Mouse (Mus musculus): Measurements from ENCODE around the gene Setx. TPM values are rescaled to one million over a fixed set of nuclear protein-coding genes. Genes with fewer than 3 reads are reported as not detected.
"Not testable (repeated sequence)": the region's sequence is repeated elsewhere in the genome, so short reads cannot be mapped to it uniquely, and the experiment has no call there.

The Setx gene
- polyA plus RNA-seq, 1 experiment from 2014 or later = 13.8 TPM

DNA sequence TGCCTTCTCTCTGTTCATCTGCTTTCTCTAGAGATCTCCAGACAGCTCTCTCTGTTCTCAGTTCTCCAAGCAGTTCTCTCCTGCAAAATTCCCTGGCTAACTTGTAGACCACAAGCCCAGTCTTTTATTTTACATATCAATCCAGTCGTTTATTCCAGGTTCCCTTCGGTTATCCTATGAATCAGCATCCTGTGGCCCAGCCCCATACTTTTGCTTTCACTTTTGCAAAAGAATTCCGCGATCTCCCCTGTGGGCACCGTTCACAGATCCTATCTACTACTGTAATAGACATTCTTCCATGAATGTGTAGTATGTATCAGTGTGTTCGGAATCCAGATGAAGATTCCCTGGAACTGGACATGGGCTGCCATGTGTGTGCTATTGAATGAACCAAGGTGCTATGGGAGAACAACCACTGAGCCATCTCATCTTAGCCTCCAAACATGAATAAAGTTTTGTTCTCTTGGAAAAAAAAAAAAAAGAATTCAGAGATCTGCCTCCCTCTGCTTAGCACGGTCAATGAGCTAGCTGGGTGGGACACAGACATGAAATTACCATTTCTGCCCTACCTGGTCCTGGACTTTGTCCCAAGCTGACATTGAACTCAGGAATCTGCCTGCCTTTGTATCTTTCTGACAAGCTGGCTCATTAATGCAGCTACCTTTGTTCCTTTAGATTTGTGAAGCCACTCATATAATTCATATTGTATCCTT lies 23.0 kb upstream of the Setx start:
- H3K27me3 ChIP-seq = no peaks in the 10 kb centered on the region
- no peaks in the 10 kb centered on the region for H3K9me3 ChIP-seq
- H3K9ac ChIP-seq = no peak overlapping the region
- no peak overlapping the region for H3K4me3 ChIP-seq
- H3K27ac ChIP-seq = no peak overlapping the region
- no peak overlapping the region for H3K4me2 ChIP-seq
- ATAC-seq (ENCODE audit: low FRiP score) = no peak
- no peaks in the 10 kb centered on the region for H3K36me3 ChIP-seq
- 82% methylated on average over 7 of the region's 7 CpGs for WGBS
- no peaks in the 10 kb centered on the region for H3K4me1 ChIP-seq (replicated peaks)

DNA sequence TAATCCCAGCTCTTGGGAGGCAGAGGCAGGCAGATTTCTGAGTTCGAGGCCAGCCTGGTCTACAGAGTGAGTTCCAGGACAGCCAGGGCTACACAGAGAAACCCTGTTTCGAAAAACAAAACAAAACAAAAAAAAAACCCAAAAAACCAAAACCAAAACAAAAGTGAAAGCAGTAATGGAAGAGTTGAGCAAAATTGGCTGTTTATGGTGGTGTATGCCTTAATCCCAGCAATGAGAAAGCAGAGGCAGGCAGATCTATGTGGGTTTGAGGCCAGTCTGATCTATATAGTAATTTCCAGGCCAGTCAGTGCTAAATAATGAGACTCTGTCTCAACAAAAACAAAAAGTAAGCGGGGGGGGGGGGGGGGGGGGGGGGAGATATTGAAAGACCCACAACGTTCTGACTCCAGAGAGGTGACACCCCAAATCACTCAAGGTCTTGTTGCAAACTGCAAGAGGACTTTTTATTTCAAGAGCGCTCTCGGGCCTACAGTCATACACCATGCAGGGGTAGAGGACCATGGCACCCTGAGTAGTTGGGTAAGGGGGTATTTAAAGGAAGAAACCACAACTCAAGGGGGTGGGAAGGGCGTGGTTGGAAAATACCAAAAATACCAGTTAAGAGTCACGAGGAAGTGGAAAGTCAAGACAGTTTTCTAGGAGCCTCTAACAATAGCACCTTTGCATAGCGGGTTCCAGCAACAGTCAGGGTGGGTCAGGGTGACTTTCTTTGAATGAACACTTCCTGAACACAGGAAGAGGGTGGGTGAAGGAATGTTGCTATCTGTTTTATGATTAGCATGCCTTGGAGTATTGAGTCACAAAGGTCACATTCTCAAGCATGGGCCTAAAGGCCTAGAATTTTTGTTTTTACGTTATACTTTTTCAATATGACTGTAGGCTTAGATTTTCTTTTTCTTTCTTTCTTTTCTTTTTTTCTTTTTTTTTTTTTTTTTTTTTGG lies 21.3 kb upstream of the Setx start:
- not testable (repeated sequence) for H3K4me1 ChIP-seq (replicated peaks); H3K9me3 ChIP-seq; H3K9ac ChIP-seq; H3K4me3 ChIP-seq; ATAC-seq (ENCODE audit: low FRiP score); H3K36me3 ChIP-seq; H3K27ac ChIP-seq; H3K27me3 ChIP-seq; H3K4me2 ChIP-seq
- 81% methylated on average over 10 of the region's 10 CpGs for WGBS

DNA sequence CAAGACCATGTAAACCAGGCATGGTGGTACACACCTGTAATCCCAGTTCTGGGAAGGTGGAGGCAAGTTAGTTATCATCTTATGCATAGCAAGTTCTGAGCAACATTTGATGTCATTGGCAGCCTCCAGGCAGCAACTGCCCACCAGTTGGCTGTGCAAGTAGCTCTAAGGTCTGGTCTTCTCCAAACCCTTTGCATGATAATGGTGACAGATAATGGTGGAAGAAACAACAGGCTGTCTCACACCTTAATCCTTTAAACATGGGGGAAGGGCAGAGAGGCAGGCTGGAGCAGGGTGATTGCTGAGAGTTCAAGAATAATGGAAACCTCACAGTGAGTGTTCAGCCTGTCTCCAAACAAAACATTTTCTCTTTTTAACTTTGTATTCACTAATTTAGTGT lies 3.0 kb upstream of the Setx start:
- H3K36me3 ChIP-seq = no peaks in the 10 kb centered on the region
- no peak overlapping the region for H3K27ac ChIP-seq
- H3K4me1 ChIP-seq (replicated peaks) = peaks cover 7% of the 10 kb centered on the region
- ATAC-seq (ENCODE audit: low FRiP score) = no peak
- no peaks in the 10 kb centered on the region for H3K9me3 ChIP-seq
- no peaks in the 10 kb centered on the region for H3K27me3 ChIP-seq
- H3K4me3 ChIP-seq = no peak overlapping the region
- no peak overlapping the region for H3K9ac ChIP-seq
- H3K4me2 ChIP-seq = no peak overlapping the region

DNA sequence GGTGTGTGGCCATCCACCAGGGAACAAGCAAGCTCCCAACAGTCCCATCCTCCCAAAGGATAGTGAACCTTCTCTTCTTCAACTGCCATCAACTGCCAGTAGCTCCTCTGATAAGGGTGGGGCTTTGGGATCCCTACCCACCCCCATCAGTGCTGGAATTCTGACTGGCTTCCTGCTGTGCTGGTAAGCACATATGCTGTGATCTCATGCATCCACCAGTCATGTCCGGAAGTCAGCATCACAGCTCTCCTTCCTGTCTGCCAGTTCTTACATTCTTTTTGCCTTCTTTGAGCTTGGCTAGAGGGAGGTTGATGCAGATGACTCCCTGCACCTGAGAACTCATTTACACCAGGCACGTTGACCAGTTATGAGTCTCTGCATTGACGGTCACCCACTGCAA lies 1.5 kb upstream of the Setx start:
- Histone ChIP-seq H3K9ac (no peak overlapping the region), H3K4me2 (no peak overlapping the region), H3K9me3 (no peaks in the 10 kb centered on the region), H3K27me3 (no peaks in the 10 kb centered on the region), H3K27ac (no peak overlapping the region), H3K4me3 (no peak overlapping the region), H3K36me3 (peaks cover 7% of the 10 kb centered on the region; the same call in 1 of the 2 replicates), H3K4me1 (replicated peaks) (peaks cover 20% of the 10 kb centered on the region)
- ATAC-seq (ENCODE audit: low FRiP score) = no peak
- WGBS = 76% methylated on average over 3 of the region's 3 CpGs

DNA sequence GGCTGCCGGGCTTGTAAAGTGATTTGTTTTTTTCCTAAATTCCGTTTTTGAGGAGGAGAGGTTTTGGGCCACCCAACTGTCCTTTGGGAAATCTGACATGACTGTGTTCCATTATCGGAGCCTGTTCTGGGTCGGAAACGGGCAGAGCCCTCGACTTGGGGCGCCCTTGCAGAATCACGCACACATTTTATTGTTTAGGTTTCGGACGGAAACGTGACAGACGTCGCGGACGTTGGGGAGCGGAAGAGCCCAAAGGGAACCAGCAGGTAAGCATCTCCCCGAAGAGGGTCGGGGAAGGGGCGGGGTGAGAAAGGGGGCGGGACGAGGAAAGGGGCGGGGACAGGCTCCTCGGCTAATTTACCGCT lies 572 bp downstream of the Setx start:
- Histone ChIP-seq H3K36me3 (peaks cover 25% of the 10 kb centered on the region), H3K9me3 (no peaks in the 10 kb centered on the region), H3K4me3 (peak overlapping the region; percentile 67), H3K27me3 (no peaks in the 10 kb centered on the region), H3K4me2 (peak overlapping the region; percentile 77), H3K4me1 (replicated peaks) (peaks cover 20% of the 10 kb centered on the region), H3K9ac (peak overlapping the region; percentile 69), H3K27ac (peak overlapping the region; percentile 93)
- no peak for ATAC-seq (ENCODE audit: low FRiP score)
- WGBS = under 1% methylated on average over 22 of the region's 24 CpGs

DNA sequence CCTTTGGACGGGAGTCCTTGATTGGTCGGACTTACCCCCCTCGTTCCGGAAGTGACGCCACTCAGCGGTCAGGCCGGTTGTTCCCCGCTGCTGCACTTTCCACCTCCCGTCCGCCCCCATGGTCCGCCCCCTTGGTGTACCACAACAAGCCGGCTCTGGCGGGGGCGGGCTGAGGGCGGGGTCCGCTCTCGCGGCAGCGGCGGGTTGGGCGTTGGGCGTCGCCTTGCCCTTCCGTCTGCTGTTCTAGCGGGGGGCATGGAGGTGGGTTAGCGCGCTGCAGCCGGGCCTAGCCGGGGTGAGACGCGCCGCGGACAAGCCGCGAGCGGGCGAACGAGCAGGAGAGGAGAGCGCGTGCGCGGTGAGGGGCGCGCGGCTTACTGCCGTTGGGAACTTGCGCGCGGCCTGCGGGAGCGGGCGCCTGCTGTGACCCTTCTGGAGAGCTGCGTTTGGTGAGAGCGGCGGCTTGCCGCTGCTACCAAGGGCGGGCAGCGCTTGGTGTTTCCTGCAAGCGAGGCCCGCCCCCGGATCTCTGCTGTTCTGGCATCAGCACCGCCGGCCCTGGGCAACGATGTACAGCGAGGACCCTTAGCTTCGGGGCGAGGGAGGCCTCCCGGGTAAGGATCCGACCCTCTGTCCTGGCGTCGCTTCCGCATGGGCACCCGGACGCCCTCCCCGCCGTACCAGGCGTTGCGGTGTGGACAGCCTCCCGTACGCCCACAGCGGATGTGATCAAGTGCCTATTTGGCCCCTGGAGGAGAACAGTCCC lies 1.1 kb downstream of the Setx start:
- ATAC-seq (ENCODE audit: low FRiP score) = peak; percentile 99
- under 1% methylated on average over 72 of the region's 81 CpGs for WGBS
- peaks cover 31% of the 10 kb centered on the region for H3K36me3 ChIP-seq
- H3K9ac ChIP-seq = peak overlapping the region; percentile 94
- peak overlapping the region; percentile 93 for H3K27ac ChIP-seq
- H3K4me1 ChIP-seq (replicated peaks) = peaks cover 20% of the 10 kb centered on the region
- no peaks in the 10 kb centered on the region for H3K9me3 ChIP-seq
- peak overlapping the region; percentile 77 for H3K4me2 ChIP-seq
- no peaks in the 10 kb centered on the region for H3K27me3 ChIP-seq
- peak overlapping the region; percentile 67 for H3K4me3 ChIP-seq

DNA sequence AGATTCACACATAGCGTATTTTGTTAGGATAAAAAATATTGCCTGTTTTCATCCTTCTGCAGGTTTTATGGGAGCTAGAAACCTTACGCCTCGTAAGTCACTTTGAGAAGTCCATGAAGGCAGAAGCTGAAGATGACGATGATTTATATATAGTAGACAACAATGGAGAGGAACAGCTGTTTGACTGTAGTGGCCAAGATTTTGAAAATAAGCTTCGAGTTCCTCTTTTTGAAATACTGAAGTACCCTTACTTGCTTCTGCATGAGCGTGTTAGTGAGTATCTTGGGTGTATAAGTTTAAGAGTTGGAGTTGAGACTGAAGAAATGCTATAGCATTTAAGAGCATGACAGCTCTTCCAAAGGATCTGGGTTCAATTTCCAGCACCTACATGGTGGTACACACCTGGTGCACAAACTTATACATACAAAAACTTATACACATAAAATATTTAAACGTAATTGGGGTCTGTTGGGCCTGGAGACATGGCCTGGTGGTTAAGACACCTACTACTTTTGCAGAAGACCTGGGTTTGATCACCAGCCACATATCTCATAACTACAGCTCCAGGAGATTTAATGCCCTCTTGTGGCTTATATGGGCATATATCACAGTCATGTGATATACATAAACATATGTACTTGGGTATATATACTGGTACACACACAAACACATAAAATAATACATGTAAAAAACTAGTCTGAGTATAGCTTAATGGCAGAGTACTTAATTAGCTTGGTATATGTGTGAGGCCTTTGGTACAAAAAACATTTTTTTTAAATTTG lies 6.3 kb downstream of the Setx start:
- 96% methylated on average over 7 of the region's 7 CpGs for WGBS
- no peak for ATAC-seq (ENCODE audit: low FRiP score)
- peaks cover 69% of the 10 kb centered on the region for H3K36me3 ChIP-seq

DNA sequence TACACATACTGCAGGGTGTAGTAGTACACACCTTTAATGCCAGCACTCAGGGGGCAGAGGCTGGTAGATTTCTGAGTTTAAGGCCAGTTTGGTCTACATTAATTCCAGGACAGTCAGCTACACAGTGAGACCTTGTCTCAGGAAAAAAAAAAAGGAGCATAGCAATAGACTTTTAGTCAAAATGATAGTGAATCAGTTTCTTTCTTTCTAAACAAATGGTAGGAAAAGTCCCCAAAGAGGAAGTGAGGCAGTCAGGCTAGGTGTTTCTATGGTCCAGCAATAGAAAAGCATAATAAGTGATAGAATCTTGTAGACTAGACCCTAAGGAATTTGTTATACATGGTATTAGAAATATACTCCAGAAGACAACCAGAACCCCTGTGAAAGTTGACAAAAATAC lies 11.2 kb downstream of the Setx start:
- Histone ChIP-seq H3K9ac (no peak overlapping the region), H3K36me3 (peaks cover 71% of the 10 kb centered on the region), H3K4me3 (no peak overlapping the region), H3K4me2 (no peak overlapping the region), H3K9me3 (no peaks in the 10 kb centered on the region), H3K27me3 (no peaks in the 10 kb centered on the region), H3K27ac (no peak overlapping the region), H3K4me1 (replicated peaks) (no peaks in the 10 kb centered on the region)
- ATAC-seq (ENCODE audit: low FRiP score) = no peak

More for the DNA sequence above, 6.3 kb downstream of the Setx start:
- H3K27me3 ChIP-seq = no peaks in the 10 kb centered on the region
- H3K27ac ChIP-seq = no peak overlapping the region
- H3K9ac ChIP-seq = no peak overlapping the region
- H3K9me3 ChIP-seq = no peaks in the 10 kb centered on the region
- no peak overlapping the region for H3K4me3 ChIP-seq
- peaks cover 17% of the 10 kb centered on the region for H3K4me1 ChIP-seq (replicated peaks)
- no peak overlapping the region for H3K4me2 ChIP-seq

DNA sequence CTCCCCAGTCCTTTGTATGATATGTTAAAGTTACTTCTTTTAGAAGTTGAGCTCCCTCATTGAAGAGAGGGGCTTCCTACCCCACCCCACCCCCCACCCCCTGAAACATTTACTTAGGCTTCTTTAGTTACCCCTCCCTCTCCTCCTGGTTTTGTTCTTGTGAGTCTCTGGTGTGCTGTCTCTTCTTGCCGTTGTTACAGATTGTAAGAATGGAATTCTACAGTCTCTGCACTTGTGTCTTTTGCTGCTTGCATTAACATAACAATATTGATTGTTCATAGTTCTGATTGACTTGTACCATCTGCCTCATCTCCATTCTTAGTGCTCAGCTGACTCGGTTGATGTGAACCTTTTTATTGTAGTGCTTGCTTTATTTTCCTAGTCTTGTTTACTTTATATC lies 28.0 kb downstream of the Setx start:
- H3K4me2 ChIP-seq = no peak overlapping the region
- no peak overlapping the region for H3K27ac ChIP-seq
- no peaks in the 10 kb centered on the region for H3K9me3 ChIP-seq
- peaks cover 98% of the 10 kb centered on the region for H3K36me3 ChIP-seq
- 35% methylated on average over 2 of the region's 2 CpGs for WGBS
- H3K27me3 ChIP-seq = no peaks in the 10 kb centered on the region
- H3K4me3 ChIP-seq = no peak overlapping the region
- H3K9ac ChIP-seq = no peak overlapping the region
- no peak for ATAC-seq (ENCODE audit: low FRiP score)
- H3K4me1 ChIP-seq (replicated peaks) = no peaks in the 10 kb centered on the region

DNA sequence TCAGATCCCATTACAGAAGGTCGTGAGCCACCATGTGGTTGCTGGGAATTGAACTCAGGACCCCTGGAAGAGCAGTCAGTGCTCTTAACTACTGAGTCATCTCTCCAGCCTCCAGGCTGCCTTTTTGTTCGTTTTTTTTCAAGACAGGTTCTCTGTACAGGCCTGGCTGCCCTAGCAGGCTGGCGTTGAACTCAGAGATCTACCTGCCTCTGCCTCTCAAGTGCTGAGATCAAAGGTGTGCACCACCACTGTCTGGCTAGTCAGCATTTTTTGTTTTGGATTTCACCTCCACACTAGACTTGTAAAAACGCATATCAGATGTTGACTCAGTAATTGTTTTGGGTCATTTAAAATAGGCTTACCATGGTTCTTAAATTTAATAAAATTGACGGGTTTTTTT lies 44.1 kb downstream of the Setx start:
- H3K4me1 ChIP-seq (replicated peaks) = no peaks in the 10 kb centered on the region
- no peak overlapping the region for H3K4me2 ChIP-seq
- no peak overlapping the region for H3K4me3 ChIP-seq
- peaks cover 73% of the 10 kb centered on the region for H3K36me3 ChIP-seq
- H3K27me3 ChIP-seq = no peaks in the 10 kb centered on the region
- H3K9ac ChIP-seq = no peak overlapping the region
- no peaks in the 10 kb centered on the region for H3K9me3 ChIP-seq
- no peak overlapping the region for H3K27ac ChIP-seq
- WGBS = over 99% methylated on average over 5 of the region's 5 CpGs
- ATAC-seq (ENCODE audit: low FRiP score) = no peak

DNA sequence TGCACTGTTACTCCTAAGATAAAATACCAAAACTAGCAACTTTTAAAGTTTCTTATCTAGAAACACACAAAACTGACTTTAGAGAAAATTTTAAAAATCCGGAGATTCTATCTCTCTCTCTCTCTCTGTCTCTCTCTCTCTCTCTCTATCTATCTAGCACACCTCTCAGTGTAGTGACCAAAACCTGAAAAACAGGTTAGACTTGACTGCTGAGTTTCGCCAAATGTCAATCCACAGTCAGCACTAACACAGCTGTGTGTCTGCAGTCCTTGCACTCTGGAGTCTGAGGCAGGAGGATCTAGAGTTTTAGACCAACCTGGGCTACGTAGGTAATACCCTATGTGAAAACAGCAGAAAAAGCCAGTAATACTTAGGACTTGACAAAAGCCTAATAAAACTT lies 50.9 kb downstream of the Setx start:
- no peaks in the 10 kb centered on the region for H3K27me3 ChIP-seq
- H3K9ac ChIP-seq = no peak overlapping the region
- peaks cover 82% of the 10 kb centered on the region for H3K36me3 ChIP-seq
- no peak overlapping the region for H3K4me2 ChIP-seq
- 91% methylated on average over 3 of the region's 3 CpGs for WGBS
- H3K27ac ChIP-seq = no peak overlapping the region
- H3K4me3 ChIP-seq = no peak overlapping the region
- no peaks in the 10 kb centered on the region for H3K9me3 ChIP-seq
- ATAC-seq (ENCODE audit: low FRiP score) = no peak
- H3K4me1 ChIP-seq (replicated peaks) = no peaks in the 10 kb centered on the region

DNA sequence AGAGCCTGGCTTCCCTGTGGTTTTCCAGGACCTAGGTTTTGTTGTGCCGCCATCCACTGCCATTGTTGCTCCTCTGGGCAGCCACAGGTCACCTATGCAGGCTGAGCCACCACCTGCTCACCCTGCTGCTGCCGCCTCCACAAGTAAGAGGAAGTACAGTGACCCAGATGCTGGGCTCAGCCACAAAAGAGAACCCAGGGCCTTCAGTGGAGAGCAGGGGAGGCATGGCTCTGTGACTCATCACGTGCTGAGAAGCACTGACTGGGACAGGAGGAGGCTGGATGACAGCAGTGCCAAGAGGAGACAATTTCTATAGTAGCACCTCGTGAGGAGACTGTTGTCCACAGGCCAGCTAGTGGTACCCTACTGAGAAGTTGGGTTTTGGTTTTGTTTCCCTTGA lies 55.8 kb downstream of the Setx start:
- Histone ChIP-seq H3K9me3 (no peaks in the 10 kb centered on the region), H3K4me3 (no peak overlapping the region), H3K4me1 (replicated peaks) (no peaks in the 10 kb centered on the region), H3K36me3 (peaks cover 69% of the 10 kb centered on the region), H3K27ac (no peak overlapping the region), H3K9ac (no peak overlapping the region), H3K27me3 (no peaks in the 10 kb centered on the region), H3K4me2 (no peak overlapping the region)
- ATAC-seq (ENCODE audit: low FRiP score) = no peak
- 86% methylated on average over 4 of the region's 4 CpGs for WGBS
